Mouse (Mus musculus): ENCODE data around the gene Cbfa2t2. TPM values are rescaled to one million over a fixed set of nuclear protein-coding genes. Genes with fewer than 3 reads are reported as not detected.

Cbfa2t2 gene
- polyA plus RNA-seq, 1 experiment from 2014 or later: 43.6 TPM

- 91% methylated on average over 4 of the region's 4 CpGs for WGBS
- Histone ChIP-seq H3K9me3 (ENCODE audit: control insufficient read depth, low read depth, low read length) (no peaks in the 10 kb centered on the region), H3K4me2 (replicated peaks; ENCODE audit: low read depth, low read length) (no peak overlapping the region), H3K4me1 (ENCODE audit: control insufficient read depth, insufficient read depth, low read length) (0 out of 2 replicates have a peak, but pooled peaks cover 5% of the 10 kb centered on the region), H3K27ac (ENCODE audit: low read length) (no peak overlapping the region), H3K27me3 (ENCODE audit: control insufficient read depth, insufficient read depth, low read length) (no peaks in the 10 kb centered on the region), H3K36me3 (ENCODE audit: control insufficient read depth, insufficient read depth, low read length) (no peaks in the 10 kb centered on the region), H3K9ac (replicated peaks; ENCODE audit: low read depth, low read length) (no peak overlapping the region), H3K4me3 (ENCODE audit: low read depth, low read length) (no peak overlapping the region)
- no peak for ATAC-seq (ENCODE audit: insufficient number of reproducible peaks, insufficient read depth, low FRiP score, low read depth)
These were observed 58.7 kb downstream of the Cbfa2t2 start for GRCm38 (mm10) chr2:154495021-154495420.

- WGBS: 58% methylated on average over 5 of the region's 5 CpGs
These were observed 62.3 kb downstream of the Cbfa2t2 start for GRCm38 (mm10) chr2:154498571-154498970.

GRCm38 (mm10) chr2:154499717-154500247 lies 63.5 kb downstream of the Cbfa2t2 start:
- Histone ChIP-seq H3K27ac (ENCODE audit: low read length) (no peak overlapping the region), H3K36me3 (ENCODE audit: control insufficient read depth, insufficient read depth, low read length) (peaks cover 16% of the 10 kb centered on the region), H3K9ac (replicated peaks; ENCODE audit: low read depth, low read length) (no peak overlapping the region), H3K27me3 (ENCODE audit: control insufficient read depth, insufficient read depth, low read length) (no peaks in the 10 kb centered on the region), H3K4me1 (ENCODE audit: control insufficient read depth, insufficient read depth, low read length) (no peaks in the 10 kb centered on the region), H3K4me2 (replicated peaks; ENCODE audit: low read depth, low read length) (no peak overlapping the region), H3K4me3 (ENCODE audit: low read depth, low read length) (no peak overlapping the region), H3K9me3 (ENCODE audit: control insufficient read depth, low read depth, low read length) (no peaks in the 10 kb centered on the region)
- 94% methylated on average over 2 of the region's 2 CpGs for whole genome bisulfite sequencing
- no peak for ATAC-seq (ENCODE audit: insufficient number of reproducible peaks, insufficient read depth, low FRiP score, low read depth)

More at GRCm38 (mm10) chr2:154498571-154498970, 62.3 kb downstream of the Cbfa2t2 start:
- Histone ChIP-seq H3K27me3 (ENCODE audit: control insufficient read depth, insufficient read depth, low read length) (no peaks in the 10 kb centered on the region), H3K27ac (ENCODE audit: low read length) (no peak overlapping the region), H3K9me3 (ENCODE audit: control insufficient read depth, low read depth, low read length) (no peaks in the 10 kb centered on the region), H3K4me3 (ENCODE audit: low read depth, low read length) (no peak overlapping the region), H3K36me3 (ENCODE audit: control insufficient read depth, insufficient read depth, low read length) (peaks cover 16% of the 10 kb centered on the region), H3K4me2 (replicated peaks; ENCODE audit: low read depth, low read length) (no peak overlapping the region), H3K4me1 (ENCODE audit: control insufficient read depth, insufficient read depth, low read length) (no peaks in the 10 kb centered on the region), H3K9ac (replicated peaks; ENCODE audit: low read depth, low read length) (no peak overlapping the region)
- no peak for ATAC-seq (ENCODE audit: insufficient number of reproducible peaks, insufficient read depth, low FRiP score, low read depth)

- Histone ChIP-seq H3K36me3 (ENCODE audit: control insufficient read depth, insufficient read depth, low read length) (peaks cover 16% of the 10 kb centered on the region), H3K27me3 (ENCODE audit: control insufficient read depth, insufficient read depth, low read length) (no peaks in the 10 kb centered on the region), H3K4me1 (ENCODE audit: control insufficient read depth, insufficient read depth, low read length) (no peaks in the 10 kb centered on the region), H3K9ac (replicated peaks; ENCODE audit: low read depth, low read length) (no peak overlapping the region), H3K27ac (ENCODE audit: low read length) (no peak overlapping the region), H3K9me3 (ENCODE audit: control insufficient read depth, low read depth, low read length) (no peaks in the 10 kb centered on the region), H3K4me2 (replicated peaks; ENCODE audit: low read depth, low read length) (no peak overlapping the region), H3K4me3 (ENCODE audit: low read depth, low read length) (no peak overlapping the region)
- WGBS: 93% methylated on average over 3 of the region's 3 CpGs
- ATAC-seq (ENCODE audit: insufficient number of reproducible peaks, insufficient read depth, low FRiP score, low read depth): no peak
These were observed 64.5 kb downstream of the Cbfa2t2 start for GRCm38 (mm10) chr2:154500758-154501157.

- H3K4me1 ChIP-seq (ENCODE audit: control insufficient read depth, insufficient read depth, low read length): no peaks in the 10 kb centered on the region
- H3K27ac ChIP-seq (ENCODE audit: low read length): no peak overlapping the region
- H3K9me3 ChIP-seq (ENCODE audit: control insufficient read depth, low read depth, low read length): no peaks in the 10 kb centered on the region
- WGBS: 77% methylated on average over 2 of the region's 2 CpGs
- no peaks in the 10 kb centered on the region for H3K27me3 ChIP-seq (ENCODE audit: control insufficient read depth, insufficient read depth, low read length)
- H3K4me3 ChIP-seq (ENCODE audit: low read depth, low read length): no peak overlapping the region
- H3K4me2 ChIP-seq (replicated peaks; ENCODE audit: low read depth, low read length): no peak overlapping the region
- peaks cover 22% of the 10 kb centered on the region for H3K36me3 ChIP-seq (ENCODE audit: control insufficient read depth, insufficient read depth, low read length)
- no peak overlapping the region for H3K9ac ChIP-seq (replicated peaks; ENCODE audit: low read depth, low read length)
- no peak for ATAC-seq (ENCODE audit: insufficient number of reproducible peaks, insufficient read depth, low FRiP score, low read depth)
These were observed 70.8 kb downstream of the Cbfa2t2 start for GRCm38 (mm10) chr2:154507076-154507475.

GRCm38 (mm10) chr2:154507566-154508283 lies 71.4 kb downstream of the Cbfa2t2 start:
- H3K9ac ChIP-seq (replicated peaks; ENCODE audit: low read depth, low read length): no peak overlapping the region
- no peaks in the 10 kb centered on the region for H3K27me3 ChIP-seq (ENCODE audit: control insufficient read depth, insufficient read depth, low read length)
- no peak overlapping the region for H3K4me3 ChIP-seq (ENCODE audit: low read depth, low read length)
- no peak overlapping the region for H3K27ac ChIP-seq (ENCODE audit: low read length)
- no peaks in the 10 kb centered on the region for H3K9me3 ChIP-seq (ENCODE audit: control insufficient read depth, low read depth, low read length)
- no peak for ATAC-seq (ENCODE audit: insufficient number of reproducible peaks, insufficient read depth, low FRiP score, low read depth)
- H3K36me3 ChIP-seq (ENCODE audit: control insufficient read depth, insufficient read depth, low read length): peaks cover 21% of the 10 kb centered on the region
- no peaks in the 10 kb centered on the region for H3K4me1 ChIP-seq (ENCODE audit: control insufficient read depth, insufficient read depth, low read length)
- WGBS: 72% methylated on average over 9 of the region's 9 CpGs
- no peak overlapping the region for H3K4me2 ChIP-seq (replicated peaks; ENCODE audit: low read depth, low read length)

GRCm38 (mm10) chr2:154508450-154508849 lies 72.2 kb downstream of the Cbfa2t2 start:
- WGBS: 86% methylated on average over 4 of the region's 4 CpGs
- Histone ChIP-seq H3K4me2 (replicated peaks; ENCODE audit: low read depth, low read length) (no peak overlapping the region), H3K4me3 (ENCODE audit: low read depth, low read length) (no peak overlapping the region), H3K9ac (replicated peaks; ENCODE audit: low read depth, low read length) (no peak overlapping the region), H3K9me3 (ENCODE audit: control insufficient read depth, low read depth, low read length) (no peaks in the 10 kb centered on the region), H3K27me3 (ENCODE audit: control insufficient read depth, insufficient read depth, low read length) (no peaks in the 10 kb centered on the region), H3K27ac (ENCODE audit: low read length) (no peak overlapping the region), H3K4me1 (ENCODE audit: control insufficient read depth, insufficient read depth, low read length) (no peaks in the 10 kb centered on the region), H3K36me3 (ENCODE audit: control insufficient read depth, insufficient read depth, low read length) (peaks cover 18% of the 10 kb centered on the region)
- ATAC-seq (ENCODE audit: insufficient number of reproducible peaks, insufficient read depth, low FRiP score, low read depth): no peak

GRCm38 (mm10) chr2:154510141-154510540 lies 73.9 kb downstream of the Cbfa2t2 start:
- no peak overlapping the region for H3K4me3 ChIP-seq (ENCODE audit: low read depth, low read length)
- ATAC-seq (ENCODE audit: insufficient number of reproducible peaks, insufficient read depth, low FRiP score, low read depth): no peak
- H3K36me3 ChIP-seq (ENCODE audit: control insufficient read depth, insufficient read depth, low read length): peaks cover 16% of the 10 kb centered on the region
- WGBS: 91% methylated on average over 3 of the region's 3 CpGs
- H3K4me1 ChIP-seq (ENCODE audit: control insufficient read depth, insufficient read depth, low read length): no peaks in the 10 kb centered on the region
- no peak overlapping the region for H3K9ac ChIP-seq (replicated peaks; ENCODE audit: low read depth, low read length)
- H3K9me3 ChIP-seq (ENCODE audit: control insufficient read depth, low read depth, low read length): no peaks in the 10 kb centered on the region
- no peaks in the 10 kb centered on the region for H3K27me3 ChIP-seq (ENCODE audit: control insufficient read depth, insufficient read depth, low read length)
- no peak overlapping the region for H3K4me2 ChIP-seq (replicated peaks; ENCODE audit: low read depth, low read length)
- H3K27ac ChIP-seq (ENCODE audit: low read length): no peak overlapping the region
